Mouse (Mus musculus) layer of hippocampus, adult 18-20 months (tissue): ENCODE measurements around the gene Ffar3. TPM values are rescaled to one million over a fixed set of nuclear protein-coding genes. Genes with fewer than 3 reads are reported as not detected.
"Not testable (repeated sequence)": the region's sequence is repeated elsewhere in the genome, so short reads cannot be mapped to it uniquely, and the experiment has no call there.

Source experiments
- DNase-seq, 2 experiments: peaks; one replicate each; pipeline ENCODE4 v3.0.0; 2022; ENCODE audit warnings: low spot score in 2 of 2
- total RNA-seq, 2 experiments: library from RNA; stranded (reverse); gene quantifications; 2 replicates each; pipeline ENCODE4 v1.2.3; 2021

Gene Ffar3
- total RNA-seq, 2 experiments from 2014 or later: not detected

- DNase-seq: no peak
Observed at GRCm38 (mm10) chr7:30844676-30845297, 11.2 kb downstream of the Ffar3 start.

GRCm38 (mm10) chr7:30842092-30842491, 13.9 kb downstream of the Ffar3 start:
- no peak for DNase-seq

GRCm38 (mm10) chr7:30841379-30841778, 14.6 kb downstream of the Ffar3 start:
- DNase-seq: no peak

GRCm38 (mm10) chr7:30840306-30840705, 15.7 kb downstream of the Ffar3 start:
- DNase-seq: no peak

GRCm38 (mm10) chr7:30837277-30837676, 18.7 kb downstream of the Ffar3 start:
- DNase-seq: no peak

- not testable (repeated sequence) for DNase-seq
Observed at GRCm38 (mm10) chr7:30832684-30833083, 23.3 kb downstream of the Ffar3 start.

GRCm38 (mm10) chr7:30832261-30832660, 23.7 kb downstream of the Ffar3 start:
- DNase-seq: no peak

GRCm38 (mm10) chr7:30829428-30829827, 26.6 kb downstream of the Ffar3 start:
- no peak for DNase-seq

GRCm38 (mm10) chr7:30828871-30829270, 27.1 kb downstream of the Ffar3 start:
- DNase-seq: not testable (repeated sequence)

- no peak for DNase-seq
Observed at GRCm38 (mm10) chr7:30826660-30827059, 29.3 kb downstream of the Ffar3 start.

GRCm38 (mm10) chr7:30824306-30824705, 31.7 kb downstream of the Ffar3 start:
- DNase-seq: no peak

GRCm38 (mm10) chr7:30823675-30824074, 32.3 kb downstream of the Ffar3 start, which contains the start of gene Ffar2:
Ffar2 (minus strand) TSS chr7:30823775.
- DNase-seq: no peak

- no peak for DNase-seq
Observed at GRCm38 (mm10) chr7:30821532-30821931, 34.4 kb downstream of the Ffar3 start.

- no peak for DNase-seq
Observed at GRCm38 (mm10) chr7:30820854-30821445, 35.0 kb downstream of the Ffar3 start.

GRCm38 (mm10) chr7:30820131-30820530, 35.8 kb downstream of the Ffar3 start:
- no peak for DNase-seq

- DNase-seq: peak in 1 of 2 experiments; percentile 6
Observed at GRCm38 (mm10) chr7:30812291-30812807, 43.6 kb downstream of the Ffar3 start.

GRCm38 (mm10) chr7:30811757-30812290, 44.2 kb downstream of the Ffar3 start:
- no peak for DNase-seq

- no peak for DNase-seq
Observed at GRCm38 (mm10) chr7:30810319-30810718, 45.7 kb downstream of the Ffar3 start.

- DNase-seq: no peak
Observed at GRCm38 (mm10) chr7:30805924-30806323, 50.1 kb downstream of the Ffar3 start.
